Mouse (Mus musculus) intestine, embryonic 15.5 days (tissue): ENCODE results near the gene 1700029F12Rik. TPM values are rescaled to one million over a fixed set of nuclear protein-coding genes. Genes with fewer than 3 reads are reported as not detected.

Source experiments
- ATAC-seq: fragments of 200-750 bp; cut with Nextera tagmentation; 2 replicates; pipeline ENCODE4 v1.8.0; 2017; ENCODE audit warnings: moderate TSS enrichment, moderate library complexity
- H3K27ac ChIP-seq: fragments of 300-500 bp; sonication (generic); 2 replicates; pipeline ENCODE4 v1.5.1; 2015; ENCODE audit warnings: mild to moderate bottlenecking, inconsistent platforms
- H3K27me3 ChIP-seq: fragments of 300-500 bp; sonication (generic); replicated peaks from 2 replicates; pipeline ENCODE4 v1.6.1; 2015; ENCODE audit warnings: inconsistent platforms
- H3K36me3 ChIP-seq: fragments of 300-500 bp; sonication (generic); 2 replicates; pipeline ENCODE4 v1.6.1; 2015; ENCODE audit warnings: inconsistent platforms
- H3K4me1 ChIP-seq: fragments of 300-500 bp; sonication (generic); replicated peaks from 2 replicates; pipeline ENCODE4 v1.6.1; 2015; ENCODE audit warnings: inconsistent platforms
- H3K4me2 ChIP-seq: fragments of 300-500 bp; sonication (generic); replicated peaks from 2 replicates; pipeline ENCODE4 v1.6.1; 2015; ENCODE audit warnings: mild to moderate bottlenecking, inconsistent platforms
- H3K4me3 ChIP-seq: fragments of 300-500 bp; sonication (generic); replicated peaks from 2 replicates; pipeline ENCODE4 v1.5.1; 2015; ENCODE audit warnings: inconsistent platforms
- H3K9ac ChIP-seq: fragments of 300-500 bp; sonication (generic); 2 replicates; pipeline ENCODE4 v1.6.1; 2015; ENCODE audit warnings: inconsistent platforms
- H3K9me3 ChIP-seq: fragments of 300-500 bp; sonication (generic); 2 replicates; pipeline ENCODE4 v1.6.1; 2016; ENCODE audit warnings: inconsistent platforms
- WGBS: fragments of 180-500 bp; shearing (Covaris S2); methylation state at CpG from one replicate; pipeline ENCODE4 v1.1.7; 2015; 5-methylcytosine and 5-hydroxymethylcytosine counted together
- polyA plus RNA-seq: library from polyadenylated mRNA; unstranded; fragments of >200 nt; fragmentation: Nextera tagmentation; extraction: Ambion mirVana; gene quantifications from 2 replicates; pipeline ENCODE4 v1.2.1, GENCODE M21; 2015

Gene 1700029F12Rik
- polyA plus RNA-seq, 1 experiment from 2014 or later: not detected

GRCm38 (mm10) chr13:97017711-97018110, 16.5 kb downstream of the 1700029F12Rik start:
- Histone ChIP-seq H3K4me3 (no peak overlapping the region), H3K4me2 (no peak overlapping the region), H3K9ac (no peak overlapping the region), H3K9me3 (no peaks in the 10 kb centered on the region), H3K4me1 (no peaks in the 10 kb centered on the region), H3K27ac (no peak overlapping the region), H3K36me3 (no peaks in the 10 kb centered on the region), H3K27me3 (no peaks in the 10 kb centered on the region)
- no peak for ATAC-seq
- 93% methylated on average over 3 of the region's 3 CpGs for WGBS

DNA sequence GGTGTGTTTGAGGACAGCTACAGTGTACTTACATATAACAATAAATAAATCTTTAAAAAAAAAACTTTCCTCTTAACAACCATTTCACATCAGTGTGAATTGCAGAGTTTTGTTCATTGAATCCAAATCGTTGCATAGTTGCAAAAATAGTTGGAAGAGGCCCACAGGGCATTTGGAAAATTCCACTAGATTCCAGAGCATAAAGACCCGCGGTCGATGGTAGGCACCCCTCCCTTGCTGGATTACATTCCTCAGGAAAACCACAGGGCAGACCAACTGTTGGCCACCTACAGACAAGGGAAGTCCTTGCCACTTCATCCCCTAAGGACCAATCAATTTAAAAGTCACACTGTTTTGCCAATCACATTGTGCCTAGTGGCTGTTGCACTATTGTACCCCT, 19.8 kb downstream of the 1700029F12Rik start:
- 83% methylated on average over 4 of the region's 4 CpGs for WGBS
- H3K9me3 ChIP-seq: no peaks in the 10 kb centered on the region
- H3K4me1 ChIP-seq: no peaks in the 10 kb centered on the region
- no peak overlapping the region for H3K4me2 ChIP-seq
- no peak overlapping the region for H3K4me3 ChIP-seq
- no peaks in the 10 kb centered on the region for H3K27me3 ChIP-seq
- no peak overlapping the region for H3K27ac ChIP-seq
- H3K36me3 ChIP-seq: no peaks in the 10 kb centered on the region
- no peak for ATAC-seq
- no peak overlapping the region for H3K9ac ChIP-seq

DNA sequence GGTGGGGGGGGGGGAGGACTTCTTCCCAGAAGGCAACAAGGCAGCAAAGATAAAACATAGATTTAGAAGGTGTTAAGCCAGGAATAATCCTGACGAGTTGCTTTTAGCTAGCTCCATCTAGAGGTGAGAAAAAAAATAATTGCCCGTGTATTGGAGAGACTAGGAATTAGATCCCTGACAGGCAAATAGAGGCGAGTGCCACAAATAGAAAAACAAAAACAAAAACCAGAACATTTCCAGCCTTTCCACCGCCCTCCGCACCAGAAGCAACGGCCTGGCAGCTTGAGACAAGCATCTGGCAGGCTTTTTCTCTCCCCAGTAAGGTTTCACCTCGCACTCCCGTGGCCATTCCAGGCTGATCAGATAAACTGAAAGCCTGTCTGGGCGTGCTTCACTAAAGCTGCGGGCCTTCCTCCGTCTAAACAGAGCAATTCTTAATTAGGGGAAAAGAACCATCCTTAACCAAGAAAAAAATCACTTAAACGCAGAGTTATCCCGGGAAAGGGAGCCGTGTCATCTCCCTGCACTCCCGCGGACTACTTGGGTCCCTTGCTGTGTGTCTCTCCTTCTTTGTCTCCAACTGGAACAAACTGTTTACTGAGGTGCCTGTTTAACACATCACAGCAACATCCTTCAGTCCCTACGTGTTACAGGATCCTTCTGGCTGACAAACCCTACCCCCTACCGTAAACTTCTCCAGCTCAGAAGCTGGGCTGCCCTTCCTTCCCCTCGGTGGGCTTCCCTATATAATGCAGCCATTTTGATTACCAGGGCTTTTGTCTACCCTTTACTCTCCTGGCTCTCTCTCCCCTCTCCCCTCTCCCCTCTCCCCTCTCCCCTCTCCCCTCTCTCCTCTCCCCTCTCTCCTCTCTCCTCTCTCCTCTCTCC, 25.7 kb downstream of the 1700029F12Rik start:
- Histone ChIP-seq H3K9me3 (no peaks in the 10 kb centered on the region), H3K27me3 (no peaks in the 10 kb centered on the region), H3K4me1 (0 out of 2 replicates have a peak, but pooled peaks cover 3% of the 10 kb centered on the region), H3K36me3 (no peaks in the 10 kb centered on the region), H3K9ac (peak overlapping the region; percentile 38), H3K4me2 (peak overlapping the region; percentile 78), H3K27ac (no peak overlapping the region), H3K4me3 (peak overlapping the region; percentile 37)
- peak; percentile 87 for ATAC-seq
- 2% methylated on average over 19 of the region's 19 CpGs for WGBS

GRCm38 (mm10) chr13:97007501-97008265, 26.5 kb downstream of the 1700029F12Rik start:
- Histone ChIP-seq H3K4me3 (peak overlapping the region; percentile 35), H3K4me1 (0 out of 2 replicates have a peak, but pooled peaks cover 3% of the 10 kb centered on the region), H3K27me3 (no peaks in the 10 kb centered on the region), H3K4me2 (peak overlapping the region; percentile 78), H3K27ac (no peak overlapping the region), H3K9me3 (no peaks in the 10 kb centered on the region), H3K9ac (peak overlapping the region; percentile 26), H3K36me3 (no peaks in the 10 kb centered on the region)
- ATAC-seq: peak; percentile 82
- 2% methylated on average over 20 of the region's 21 CpGs for WGBS

GRCm38 (mm10) chr13:97006784-97007183, 27.4 kb downstream of the 1700029F12Rik start:
- H3K4me2 ChIP-seq: peak overlapping the region; percentile 78
- 34% methylated on average over 2 of the region's 2 CpGs for WGBS

DNA sequence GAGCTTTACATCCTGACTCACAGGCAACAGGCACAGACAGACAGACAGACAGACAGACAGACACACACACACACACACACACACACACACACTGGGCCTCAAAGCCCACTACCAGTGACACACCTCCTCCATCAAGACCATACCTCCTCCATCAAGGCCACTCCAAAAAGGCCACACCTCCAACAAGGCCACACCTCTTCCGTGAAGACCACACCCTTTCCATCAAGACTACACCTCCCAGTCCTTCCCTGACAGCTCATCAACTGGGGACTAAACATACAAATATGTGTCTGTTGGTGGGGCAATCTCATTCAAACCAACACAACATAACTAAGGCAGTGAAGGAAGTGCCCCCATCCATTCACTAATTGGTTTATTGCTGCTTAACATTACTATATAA, 37.1 kb downstream of the 1700029F12Rik start:
- H3K9me3 ChIP-seq: no peaks in the 10 kb centered on the region
- no peak for ATAC-seq
- 64% methylated on average over 1 of the region's 1 CpGs for WGBS
- no peak overlapping the region for H3K4me3 ChIP-seq
- no peak overlapping the region for H3K27ac ChIP-seq
- H3K27me3 ChIP-seq: no peaks in the 10 kb centered on the region
- no peaks in the 10 kb centered on the region for H3K4me1 ChIP-seq
- H3K36me3 ChIP-seq: no peaks in the 10 kb centered on the region
- H3K4me2 ChIP-seq: no peak overlapping the region
- no peak overlapping the region for H3K9ac ChIP-seq

More at GRCm38 (mm10) chr13:97006784-97007183, 27.4 kb downstream of the 1700029F12Rik start:
- ATAC-seq: no peak
- H3K9ac ChIP-seq: no peak overlapping the region; the same call in 1 of the 2 replicates
- H3K27me3 ChIP-seq: no peaks in the 10 kb centered on the region
- H3K9me3 ChIP-seq: no peaks in the 10 kb centered on the region
- 0 out of 2 replicates have a peak, but pooled peaks cover 3% of the 10 kb centered on the region for H3K4me1 ChIP-seq
- H3K4me3 ChIP-seq: peak overlapping the region; percentile 35; the same call in 1 of the 2 replicates
- no peaks in the 10 kb centered on the region for H3K36me3 ChIP-seq
- H3K27ac ChIP-seq: no peak overlapping the region

- ATAC-seq: no peak
- Histone ChIP-seq H3K9me3 (no peaks in the 10 kb centered on the region), H3K4me3 (no peak overlapping the region), H3K27me3 (no peaks in the 10 kb centered on the region), H3K9ac (no peak overlapping the region), H3K4me1 (no peaks in the 10 kb centered on the region), H3K27ac (no peak overlapping the region), H3K4me2 (no peak overlapping the region), H3K36me3 (no peaks in the 10 kb centered on the region)
- 67% methylated on average over 5 of the region's 5 CpGs for WGBS
Observed at GRCm38 (mm10) chr13:96995243-96995642, 38.9 kb downstream of the 1700029F12Rik start.

DNA sequence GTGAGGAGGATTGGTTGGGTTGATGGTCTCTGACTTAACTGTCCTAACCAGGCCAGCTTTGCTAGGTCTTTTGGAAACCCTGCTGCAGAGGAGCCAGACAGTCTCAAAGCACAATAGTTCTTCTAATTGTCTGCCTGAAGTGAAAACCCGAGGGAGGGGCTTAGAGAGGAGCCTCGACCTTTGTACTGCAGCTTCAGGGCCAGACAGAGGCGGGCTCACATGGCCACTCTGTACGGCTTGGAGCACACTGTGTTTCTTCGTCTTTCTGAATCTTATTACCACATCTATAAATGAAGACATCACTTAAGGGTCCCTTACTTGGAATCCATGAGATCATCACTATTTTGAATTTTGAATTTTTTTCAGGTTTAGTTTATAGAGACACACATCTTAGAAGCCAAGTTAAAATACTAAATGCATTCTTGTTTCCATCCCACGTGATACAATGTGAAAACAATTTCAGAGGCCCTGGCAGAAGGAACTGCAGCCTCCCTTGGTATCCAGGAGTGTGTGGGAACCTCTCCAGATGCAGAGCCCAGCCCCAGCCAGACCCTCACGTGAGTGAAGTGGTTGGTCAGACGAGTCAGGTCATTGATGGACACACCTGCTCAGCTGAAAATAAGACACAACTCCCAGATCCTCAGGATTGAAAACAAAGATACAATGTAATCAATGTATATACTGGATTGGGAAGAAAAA, 40.7 kb downstream of the 1700029F12Rik start:
- Histone ChIP-seq H3K4me2 (no peak overlapping the region; the same call in 1 of the 2 replicates), H3K4me3 (no peak overlapping the region), H3K4me1 (no peaks in the 10 kb centered on the region), H3K9ac (no peak overlapping the region), H3K27me3 (no peaks in the 10 kb centered on the region), H3K9me3 (no peaks in the 10 kb centered on the region), H3K27ac (no peak overlapping the region), H3K36me3 (no peaks in the 10 kb centered on the region)
- peak; percentile 88 for ATAC-seq
- WGBS: 43% methylated on average over 8 of the region's 8 CpGs

DNA sequence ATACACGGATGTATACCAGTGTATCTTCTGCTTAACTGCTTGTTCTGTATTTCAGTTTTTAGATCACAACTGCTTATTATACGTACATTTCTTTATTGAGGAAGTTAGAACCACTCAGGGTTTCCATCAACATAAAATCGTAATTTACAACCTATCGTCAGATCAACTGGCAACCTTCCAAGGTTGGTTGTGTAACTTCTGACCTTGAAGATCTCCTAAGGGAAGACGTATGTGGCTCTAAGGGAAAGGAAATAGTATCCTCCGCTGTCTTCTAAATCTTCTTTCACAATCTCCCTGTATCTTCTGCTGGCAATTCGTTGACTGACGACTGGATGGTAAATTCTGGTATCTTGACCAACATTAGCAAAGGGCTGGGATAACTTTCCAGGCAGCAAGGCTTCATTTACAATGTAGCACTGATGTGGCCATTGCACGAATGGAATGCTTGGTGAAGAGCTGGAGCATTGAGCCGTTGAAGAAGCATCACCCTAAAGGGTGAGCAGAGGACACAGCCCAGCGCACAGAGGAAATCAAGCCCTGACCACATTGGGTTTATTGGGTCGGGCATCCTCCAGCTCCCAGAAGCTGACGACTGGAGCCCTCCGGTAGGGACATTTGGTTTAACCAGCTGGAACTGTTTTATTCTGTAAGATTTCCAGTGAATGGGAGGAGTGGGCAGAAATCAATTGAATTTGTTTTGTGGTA, 43.4 kb downstream of the 1700029F12Rik start:
- Histone ChIP-seq H3K9ac (no peak overlapping the region), H3K4me1 (no peaks in the 10 kb centered on the region), H3K4me2 (no peak overlapping the region), H3K27ac (no peak overlapping the region), H3K9me3 (no peaks in the 10 kb centered on the region), H3K27me3 (no peaks in the 10 kb centered on the region), H3K4me3 (no peak overlapping the region), H3K36me3 (no peaks in the 10 kb centered on the region)
- WGBS: 73% methylated on average over 14 of the region's 14 CpGs
- ATAC-seq: 0 out of 2 replicates have a peak, but pooled peaks have one; percentile 46

DNA sequence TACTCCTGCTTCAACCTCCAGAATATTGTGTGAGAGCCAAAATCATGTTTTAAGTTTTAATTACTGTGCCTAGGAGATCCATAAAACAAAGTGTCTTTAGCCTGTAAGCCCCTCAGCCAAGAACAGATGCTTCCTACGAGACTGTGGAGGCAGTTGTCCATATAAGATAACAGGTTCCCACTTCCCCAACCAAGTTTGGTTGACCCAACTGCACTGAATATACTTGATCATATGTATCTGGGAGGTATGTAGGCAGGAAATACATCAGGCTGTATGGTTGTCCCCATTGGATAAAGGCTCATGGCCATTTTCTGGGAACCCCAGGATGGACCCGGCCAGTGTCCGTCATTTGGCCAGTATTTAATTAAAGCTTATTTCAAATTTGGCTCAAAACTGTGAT, 44.1 kb downstream of the 1700029F12Rik start:
- WGBS: 84% methylated on average over 3 of the region's 3 CpGs
- no peak overlapping the region for H3K27ac ChIP-seq
- no peaks in the 10 kb centered on the region for H3K9me3 ChIP-seq
- H3K4me3 ChIP-seq: no peak overlapping the region
- no peak overlapping the region for H3K4me2 ChIP-seq
- H3K9ac ChIP-seq: no peak overlapping the region
- ATAC-seq: no peak
- 0 out of 2 replicates have a peak, but pooled peaks cover 2% of the 10 kb centered on the region for H3K4me1 ChIP-seq
- H3K36me3 ChIP-seq: no peaks in the 10 kb centered on the region
- H3K27me3 ChIP-seq: no peaks in the 10 kb centered on the region

- Histone ChIP-seq H3K36me3 (no peaks in the 10 kb centered on the region), H3K4me1 (0 out of 2 replicates have a peak, but pooled peaks cover 2% of the 10 kb centered on the region), H3K9me3 (no peaks in the 10 kb centered on the region), H3K9ac (no peak overlapping the region), H3K4me2 (no peak overlapping the region), H3K27me3 (no peaks in the 10 kb centered on the region), H3K27ac (no peak overlapping the region), H3K4me3 (no peak overlapping the region)
- 93% methylated on average over 16 of the region's 16 CpGs for WGBS
- ATAC-seq: no peak
Observed at GRCm38 (mm10) chr13:96989129-96989528, 45.0 kb downstream of the 1700029F12Rik start.
